Comparison of ENCODE assay signal across 11 mouse cellular contexts in the genomic region with DNA sequence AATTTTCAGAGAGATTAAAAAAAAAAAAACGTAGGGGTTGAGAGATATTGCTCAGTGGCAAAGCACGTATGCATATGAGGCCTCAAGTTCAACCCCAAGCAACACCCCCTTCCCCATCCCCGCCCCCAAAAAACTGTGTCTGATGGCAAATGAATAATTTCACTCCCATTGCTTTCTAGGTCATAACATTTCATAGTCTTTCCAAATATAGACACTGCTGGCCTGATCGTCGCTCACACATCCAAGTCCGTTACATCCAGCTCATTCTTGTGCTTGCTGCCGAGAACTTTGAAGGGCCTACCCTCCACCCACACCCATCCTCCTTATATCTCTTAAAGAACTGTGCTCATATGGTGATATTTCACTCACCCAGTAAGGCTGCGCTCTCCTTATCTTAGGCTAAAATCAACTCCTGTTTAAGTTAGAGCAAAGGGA. TPM values are rescaled to one million over a fixed set of nuclear protein-coding genes. Genes with fewer than 3 reads are reported as not detected.
A peak's percentile ranks its signal among the peaks of the same experiment; 100 is the strongest.
DNase-seq lines count a peak whose midpoint lies in the region; ATAC-seq lines count a peak whose summit lies in the region.
"Had no signal": no experiment of that assay in that cellular context is flagged by ENCODE, and none has a peak within 500 bp of the region (broad histone marks: within the 10 kb centered on the region; RNA-seq: fewer than 3 reads in every experiment).

No protein-coding gene starts in this region.

- no peak overlapping the region for H3K27ac ChIP-seq in intestine, embryonic 14.5 days (ENCODE audit: low read depth)
- H3K27ac ChIP-seq in intestine, embryonic 16.5 days (ENCODE audit: low read length): no peak overlapping the region
- H3K27ac ChIP-seq in embryonic facial prominence, embryonic 11.5 days (replicated peaks; ENCODE audit: low read depth, low read length): no peak overlapping the region
- H3K27ac ChIP-seq in forebrain, embryonic 14.5 days (ENCODE audit: low read depth, low read length): peak overlapping the region; percentile 88; the same call in 1 of the 2 replicates
- peak overlapping the region; percentile 94 for H3K27ac ChIP-seq in midbrain, embryonic 11.5 days (ENCODE audit: low read depth, low read length)

- no peak overlapping the region for H3K4me3 ChIP-seq in intestine, embryonic 14.5 days (ENCODE audit: low read depth, low read length)
- no peak overlapping the region for H3K4me3 ChIP-seq in intestine, embryonic 16.5 days (ENCODE audit: low read length)
- H3K4me3 ChIP-seq in embryonic facial prominence, embryonic 11.5 days (ENCODE audit: low read depth, low read length): no peak overlapping the region
- no peak overlapping the region for H3K4me3 ChIP-seq in forebrain, embryonic 14.5 days (ENCODE audit: low read depth, low read length)
- H3K4me3 ChIP-seq in midbrain, embryonic 11.5 days (ENCODE audit: low read depth, low read length): no peak overlapping the region

- peaks cover 3% of the 10 kb centered on the region; the same call in 1 of the 2 replicates for H3K4me1 ChIP-seq in intestine, embryonic 14.5 days (replicated peaks; ENCODE audit: control insufficient read depth, insufficient read depth, low read length)
- peaks cover 8% of the 10 kb centered on the region; the same call in 1 of the 2 replicates for H3K4me1 ChIP-seq in intestine, embryonic 16.5 days (ENCODE audit: control insufficient read depth, insufficient read depth, low read length)
- peaks cover 4% of the 10 kb centered on the region for H3K4me1 ChIP-seq in embryonic facial prominence, embryonic 11.5 days (ENCODE audit: control insufficient read depth, insufficient read depth, low read length)
- peaks cover 21% of the 10 kb centered on the region for H3K4me1 ChIP-seq in forebrain, embryonic 14.5 days (ENCODE audit: control insufficient read depth, insufficient read depth, low read length)
- H3K4me1 ChIP-seq in midbrain, embryonic 11.5 days (ENCODE audit: control insufficient read depth, insufficient read depth, low read length): peaks cover 32% of the 10 kb centered on the region

- H3K9ac ChIP-seq in intestine, embryonic 14.5 days (ENCODE audit: low read length): no peak overlapping the region; the same call in 1 of the 2 replicates
- no peak overlapping the region for H3K9ac ChIP-seq in intestine, embryonic 16.5 days (ENCODE audit: low read depth, low read length)
- H3K9ac ChIP-seq in embryonic facial prominence, embryonic 11.5 days (replicated peaks; ENCODE audit: low read length): no peak overlapping the region
- H3K9ac ChIP-seq in forebrain, embryonic 14.5 days (ENCODE audit: low read length): 0 out of 2 replicates have a peak overlapping the region, but pooled peaks have one; percentile 59
- H3K9ac ChIP-seq in midbrain, embryonic 11.5 days (ENCODE audit: low read length): peak overlapping the region; percentile 56; the same call in 1 of the 2 replicates

- H3K9me3 ChIP-seq in intestine, embryonic 14.5 days (ENCODE audit: control insufficient read depth, low read length): no peaks in the 10 kb centered on the region
- no peaks in the 10 kb centered on the region for H3K9me3 ChIP-seq in intestine, embryonic 16.5 days (ENCODE audit: control insufficient read depth, low read length)
- H3K9me3 ChIP-seq in embryonic facial prominence, embryonic 11.5 days (replicated peaks; ENCODE audit: control insufficient read depth, low read length): no peaks in the 10 kb centered on the region
- no peaks in the 10 kb centered on the region for H3K9me3 ChIP-seq in forebrain, embryonic 14.5 days (replicated peaks; ENCODE audit: control insufficient read depth, low read length)
- H3K9me3 ChIP-seq in midbrain, embryonic 11.5 days (ENCODE audit: control insufficient read depth, low read length): no peaks in the 10 kb centered on the region
- H3K9me3 ChIP-seq: embryonic facial prominence, embryonic 15.5 days; G1E had no signal

- WGBS in intestine, embryonic 14.5 days: 67% methylated on average over 8 of the region's 8 CpGs
- WGBS in intestine, embryonic 16.5 days: 62% methylated on average over 8 of the region's 8 CpGs
- WGBS in embryonic facial prominence, embryonic 11.5 days: 71% methylated on average over 8 of the region's 8 CpGs
- WGBS in forebrain, embryonic 14.5 days: 55% methylated on average over 8 of the region's 8 CpGs
- 46% methylated on average over 8 of the region's 8 CpGs for WGBS in midbrain, embryonic 11.5 days

- no peak for ATAC-seq in intestine, embryonic 14.5 days (replicated peaks; ENCODE audit: low FRiP score, low TSS enrichment, low read depth)
- ATAC-seq in intestine, embryonic 16.5 days: no peak
- 0 out of 2 replicates have a peak, but pooled peaks have one; percentile 11 for ATAC-seq in embryonic facial prominence, embryonic 11.5 days (replicated peaks; ENCODE audit: insufficient number of reproducible peaks, low FRiP score, low TSS enrichment, low read depth)
- ATAC-seq in forebrain, embryonic 14.5 days: peak; percentile 13; the same call in 1 of the 2 replicates
- ATAC-seq in midbrain, embryonic 11.5 days (ENCODE audit: low FRiP score): peak; percentile 55
- ATAC-seq in megakaryocyte progenitor cell, adult 5-6 weeks (replicated peaks; ENCODE audit: poor library complexity): no peak

- peak overlapping the region; percentile 62; the same call in 1 of the 2 replicates for H3K4me2 ChIP-seq in intestine, embryonic 14.5 days (ENCODE audit: low read length)
- no peak overlapping the region; the same call in 1 of the 2 replicates for H3K4me2 ChIP-seq in intestine, embryonic 16.5 days (ENCODE audit: low read depth, low read length)
- H3K4me2 ChIP-seq in embryonic facial prominence, embryonic 11.5 days (ENCODE audit: low read depth, low read length): no peak overlapping the region
- peak overlapping the region; percentile 50; the same call in 1 of the 2 replicates for H3K4me2 ChIP-seq in forebrain, embryonic 14.5 days (ENCODE audit: low read length)
- peak overlapping the region; percentile 41; the same call in 1 of the 2 replicates for H3K4me2 ChIP-seq in midbrain, embryonic 11.5 days

- no peaks in the 10 kb centered on the region for H3K36me3 ChIP-seq in intestine, embryonic 14.5 days (ENCODE audit: control insufficient read depth, insufficient read depth, low read length)
- H3K36me3 ChIP-seq in intestine, embryonic 16.5 days (ENCODE audit: control insufficient read depth, insufficient read depth, low read length): no peaks in the 10 kb centered on the region
- H3K36me3 ChIP-seq in embryonic facial prominence, embryonic 11.5 days (replicated peaks; ENCODE audit: control insufficient read depth, insufficient read depth, low read depth, low read length): no peaks in the 10 kb centered on the region
- H3K36me3 ChIP-seq in forebrain, embryonic 14.5 days (ENCODE audit: control insufficient read depth, insufficient read depth, low read length): no peaks in the 10 kb centered on the region
- H3K36me3 ChIP-seq in midbrain, embryonic 11.5 days (ENCODE audit: control insufficient read depth, insufficient read depth, low read length): no peaks in the 10 kb centered on the region
- H3K36me3 ChIP-seq: embryonic facial prominence, embryonic 15.5 days; G1E had no signal

- no peaks in the 10 kb centered on the region for H3K27me3 ChIP-seq in intestine, embryonic 14.5 days (replicated peaks; ENCODE audit: control insufficient read depth, insufficient read depth, low read length)
- no peaks in the 10 kb centered on the region for H3K27me3 ChIP-seq in intestine, embryonic 16.5 days (replicated peaks; ENCODE audit: control insufficient read depth, insufficient read depth, low read length)
- no peaks in the 10 kb centered on the region for H3K27me3 ChIP-seq in embryonic facial prominence, embryonic 11.5 days (ENCODE audit: control insufficient read depth, insufficient read depth, low read length)
- H3K27me3 ChIP-seq in forebrain, embryonic 14.5 days (replicated peaks; ENCODE audit: control insufficient read depth, insufficient read depth, low read length): no peaks in the 10 kb centered on the region
- no peaks in the 10 kb centered on the region for H3K27me3 ChIP-seq in midbrain, embryonic 11.5 days (ENCODE audit: control insufficient read depth, insufficient read depth, low read length)
- H3K27me3 ChIP-seq: embryonic facial prominence, embryonic 15.5 days had no signal

- DNase-seq in intestine, embryonic 14.5 days (ENCODE audit: low spot score): no peak
- DNase-seq in embryonic facial prominence, embryonic 11.5 days (ENCODE audit: low spot score): no peak
- DNase-seq in forebrain, embryonic 14.5 days (ENCODE audit: low spot score): no peak
- DNase-seq in midbrain, embryonic 11.5 days (ENCODE audit: low spot score, missing footprints): peak; percentile 90
- DNase-seq in right cerebral cortex, adult 18-20 months: no peak
- DNase-seq in natural killer cell, adult 2 months (ENCODE audit: low spot score in 2 of 2): no peak
- DNase-seq: thymus, postnatal 14 days had no signal

RNA-seq across cellular contexts. Expression of gene Hgd, which starts 5.2 kb away (rescaled TPM):
- 0.11 and 0.24 TPM in 2 replicates for polyA plus RNA-seq in intestine, embryonic 14.5 days (2014; fragmentation: Nextera tagmentation; extraction: Ambion mirVana)
- 1.2 TPM in 2 replicates for polyA plus RNA-seq in intestine, embryonic 16.5 days (2015; fragmentation: Nextera tagmentation; extraction: Ambion mirVana)
- 0.21 TPM in 1 of 2 replicates, not detected in the other for polyA plus RNA-seq in embryonic facial prominence, embryonic 11.5 days (2014; fragmentation: Nextera tagmentation; extraction: Ambion mirVana)
- not detected in 2 replicates for polyA plus RNA-seq in forebrain, embryonic 14.5 days (2014; fragmentation: Nextera tagmentation; extraction: Ambion mirVana)
- 0.29 and 0.39 TPM in 2 replicates for polyA plus RNA-seq in midbrain, embryonic 11.5 days (2014; fragmentation: Nextera tagmentation; extraction: Ambion mirVana)
- total RNA-seq in megakaryocyte progenitor cell, adult 5-6 weeks (2015): not detected in 2 replicates
- total RNA-seq in megakaryocyte progenitor cell, adult 5-6 weeks (2017): 0.20 TPM in 1 of 2 replicates, not detected in the other
- total RNA-seq: G1E had no signal
- polyA plus RNA-seq: embryonic facial prominence, embryonic 15.5 days; G1E had no signal

RNA-seq across cellular contexts. Expression of gene Rabl3, which starts 45.5 kb away (rescaled TPM):
- polyA plus RNA-seq in intestine, embryonic 14.5 days (2014; fragmentation: Nextera tagmentation; extraction: Ambion mirVana): 28.1 and 32.8 TPM in 2 replicates
- 30.2 and 31.0 TPM in 2 replicates for polyA plus RNA-seq in intestine, embryonic 16.5 days (2015; fragmentation: Nextera tagmentation; extraction: Ambion mirVana)
- 41.2 and 44.9 TPM in 2 replicates for polyA plus RNA-seq in embryonic facial prominence, embryonic 11.5 days (2014; fragmentation: Nextera tagmentation; extraction: Ambion mirVana)
- 22.6 and 22.8 TPM in 2 replicates for polyA plus RNA-seq in forebrain, embryonic 14.5 days (2014; fragmentation: Nextera tagmentation; extraction: Ambion mirVana)
- 49.6 and 52.4 TPM in 2 replicates for polyA plus RNA-seq in midbrain, embryonic 11.5 days (2014; fragmentation: Nextera tagmentation; extraction: Ambion mirVana)
- 12.3 and 20.9 TPM in 2 replicates for total RNA-seq in megakaryocyte progenitor cell, adult 5-6 weeks (2015)
- total RNA-seq in megakaryocyte progenitor cell, adult 5-6 weeks (2017): 9.5 and 9.9 TPM in 2 replicates

RNA-seq across cellular contexts. Expression of gene Gtf2e1, which starts 45.6 kb away (rescaled TPM):
- polyA plus RNA-seq in intestine, embryonic 14.5 days (2014; fragmentation: Nextera tagmentation; extraction: Ambion mirVana): 24.6 and 28.3 TPM in 2 replicates
- polyA plus RNA-seq in intestine, embryonic 16.5 days (2015; fragmentation: Nextera tagmentation; extraction: Ambion mirVana): 16.4 and 17.3 TPM in 2 replicates
- 52.3 and 54.6 TPM in 2 replicates for polyA plus RNA-seq in embryonic facial prominence, embryonic 11.5 days (2014; fragmentation: Nextera tagmentation; extraction: Ambion mirVana)
- 42.3 and 43.9 TPM in 2 replicates for polyA plus RNA-seq in forebrain, embryonic 14.5 days (2014; fragmentation: Nextera tagmentation; extraction: Ambion mirVana)
- 59.3 and 64.1 TPM in 2 replicates for polyA plus RNA-seq in midbrain, embryonic 11.5 days (2014; fragmentation: Nextera tagmentation; extraction: Ambion mirVana)
- 18.8 and 19.5 TPM in 2 replicates for total RNA-seq in megakaryocyte progenitor cell, adult 5-6 weeks (2015)
- 24.9 and 26.6 TPM in 2 replicates for total RNA-seq in megakaryocyte progenitor cell, adult 5-6 weeks (2017)

Comparison
In these comparisons a context has a peak if more than half of its experiments do, and no peak if none do; other contexts are left out.
1. H3K4me2 ChIP-seq: peak in intestine, embryonic 14.5 days (single experiment), forebrain, embryonic 14.5 days (single experiment) and midbrain, embryonic 11.5 days (single experiment); none in intestine, embryonic 16.5 days (single experiment) and embryonic facial prominence, embryonic 11.5 days (single experiment).
2. ATAC-seq: peak in embryonic facial prominence, embryonic 11.5 days (single experiment), forebrain, embryonic 14.5 days (single experiment) and midbrain, embryonic 11.5 days (single experiment); none in intestine, embryonic 14.5 days (single experiment), intestine, embryonic 16.5 days (single experiment) and megakaryocyte progenitor cell, adult 5-6 weeks (single experiment).
3. H3K27ac ChIP-seq: peak in forebrain, embryonic 14.5 days (single experiment) and midbrain, embryonic 11.5 days (single experiment); none in intestine, embryonic 14.5 days (single experiment), intestine, embryonic 16.5 days (single experiment) and embryonic facial prominence, embryonic 11.5 days (single experiment).
4. H3K9ac ChIP-seq: peak in forebrain, embryonic 14.5 days (single experiment) and midbrain, embryonic 11.5 days (single experiment); none in intestine, embryonic 14.5 days (single experiment), intestine, embryonic 16.5 days (single experiment) and embryonic facial prominence, embryonic 11.5 days (single experiment).